Mouse (Mus musculus) liver, postnatal 0 days (tissue): ENCODE measurements around the gene Adamts4.

Experiments
- CTCF ChIP-seq: sonication (generic); IDR thresholded peaks from 2 replicates; pipeline ENCODE4 v1.5.1; 2016; ENCODE audit warnings: antibody characterized with exemption, low read depth
- EP300 ChIP-seq: IDR thresholded peaks from 2 replicates; pipeline ENCODE4 v1.6.1; 2016; ENCODE audit warnings: antibody characterized with exemption, low read depth, mild to moderate bottlenecking

- TF ChIP-seq EP300 (no peak), CTCF (no peak)
These were observed 1.6 kb upstream of the Adamts4 start for GRCm38 (mm10) chr1:171248386-171249226.
